Mouse (Mus musculus): Measurements from ENCODE around the gene Atp2c1.

GRCm38 (mm10) chr9:105408549-105408948 is 118.6 kb downstream of the Atp2c1 start:
- TF ChIP-seq EP300 (IDR thresholded peaks at IDR 0.05; ENCODE audit: insufficient read depth, low read depth, low read length): no peak
- no peak for TF ChIP-seq CTCF (IDR thresholded peaks at IDR 0.05; ENCODE audit: low read depth, low read length)
